Mouse (Mus musculus) adrenal gland, adult 8-10 months (tissue): Measurements from ENCODE around the gene Gm19965. TPM values are rescaled to one million over a fixed set of nuclear protein-coding genes. Genes with fewer than 3 reads are reported as not detected.

Experiments used
- DNase-seq: peaks from one replicate; pipeline ENCODE4 v3.0.0; 2022
- total RNA-seq, 4 experiments: library from RNA; stranded (reverse); gene quantifications; 2 replicates each; pipeline ENCODE4 v1.2.4; 2022

Gm19965 gene
- not detected for total RNA-seq

DNA sequence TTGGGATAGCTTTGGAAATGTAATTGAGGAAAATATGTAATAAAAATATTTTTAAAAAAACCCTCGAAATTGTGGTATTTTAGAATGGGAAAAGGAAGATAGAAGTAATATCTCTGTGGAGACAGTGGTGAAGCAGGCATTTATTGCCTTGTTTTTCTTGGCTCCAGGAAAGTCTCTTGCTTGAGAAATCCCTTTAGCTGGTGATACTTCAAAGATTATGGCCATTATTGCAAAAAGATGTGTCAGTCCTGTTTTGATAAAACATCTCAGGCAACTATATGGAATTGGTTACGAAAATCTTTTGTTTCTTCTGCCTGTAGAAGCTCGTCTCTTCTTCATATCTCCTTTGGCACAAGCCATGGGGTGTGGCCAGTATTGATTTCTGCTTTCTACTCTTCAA lies at the start of gene Gm19965:
Gene Gm19965 (plus strand): TSS at position 301 of the 400 bp plus-strand sequence.
- no peak for DNase-seq

DNA sequence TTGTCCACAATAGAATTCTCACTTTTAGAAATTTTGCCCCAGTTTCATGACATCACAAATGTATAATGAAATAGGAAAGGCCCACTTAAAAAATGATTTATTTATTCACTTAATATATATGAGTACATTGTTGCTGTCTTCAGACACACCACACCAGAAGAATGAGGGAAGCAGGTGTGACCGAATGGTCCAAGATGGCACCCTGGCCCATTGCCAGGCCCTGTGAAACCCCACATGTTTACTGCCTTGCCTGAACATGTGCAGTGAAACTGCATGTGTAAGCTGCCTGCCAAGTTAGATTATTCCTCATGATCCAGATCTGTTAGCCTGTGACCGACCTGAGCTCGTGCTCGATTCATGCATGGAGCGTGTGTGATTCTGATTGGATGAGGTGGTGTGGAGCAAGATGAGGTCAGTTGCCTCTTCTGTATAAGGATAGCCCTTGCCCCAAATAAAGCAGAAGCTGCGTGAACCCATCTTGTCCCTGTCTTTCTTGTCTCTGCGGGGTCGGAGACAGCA lies 20.3 kb upstream of the Gm19965 start:
- DNase-seq: no peak
